Mouse (Mus musculus): ENCODE measurements at regions not wholly inside any gene's neighbourhood (a gene's known extent, or its start where the extent isn't known, plus 50 kb on each side); places are given as distances from the start of the nearest gene placed in this dataset.

DNA sequence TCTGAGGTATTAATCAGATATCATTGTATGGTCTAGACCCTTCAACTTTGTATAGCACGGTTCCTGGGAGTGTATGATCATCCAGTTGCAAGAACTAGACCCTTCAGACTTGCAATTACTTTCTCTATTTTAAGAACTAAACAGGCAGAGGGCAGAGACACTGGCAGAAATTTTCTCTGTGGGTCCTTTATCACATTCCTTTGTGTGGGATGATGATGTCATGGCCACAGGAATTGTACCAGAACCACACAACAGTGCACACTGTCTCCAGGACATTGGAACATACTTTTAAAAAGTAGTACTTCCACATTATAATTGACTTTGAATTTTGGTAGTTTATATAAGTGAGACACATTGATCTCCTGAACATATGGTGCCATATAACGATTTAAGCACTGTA lies 674.2 kb downstream of the Rfpl4b start:
- DNase-seq (ENCODE audit: low spot score in 2 of 2) = no peak

DNA sequence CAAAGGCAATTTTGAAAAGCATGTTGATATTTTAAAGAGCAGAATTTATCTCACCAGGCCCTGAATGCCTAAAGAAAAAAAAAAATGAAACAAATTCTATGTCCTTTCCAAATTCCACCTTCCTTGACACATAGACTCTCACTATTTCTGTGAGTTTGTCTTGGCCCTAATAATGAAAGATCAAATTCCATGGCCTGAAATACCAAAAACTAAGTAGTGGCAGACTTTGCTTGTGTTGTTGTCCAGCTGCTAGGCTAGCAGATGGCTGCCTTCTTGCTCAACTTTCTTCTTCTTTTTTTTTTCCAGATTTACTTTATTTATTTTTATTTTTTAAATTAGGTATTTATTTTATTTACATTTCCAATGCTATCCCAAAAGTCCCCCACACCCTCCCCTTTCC lies 682.4 kb downstream of the Rfpl4b start:
- DNase-seq (ENCODE audit: low spot score in 2 of 2) = no peak

DNA sequence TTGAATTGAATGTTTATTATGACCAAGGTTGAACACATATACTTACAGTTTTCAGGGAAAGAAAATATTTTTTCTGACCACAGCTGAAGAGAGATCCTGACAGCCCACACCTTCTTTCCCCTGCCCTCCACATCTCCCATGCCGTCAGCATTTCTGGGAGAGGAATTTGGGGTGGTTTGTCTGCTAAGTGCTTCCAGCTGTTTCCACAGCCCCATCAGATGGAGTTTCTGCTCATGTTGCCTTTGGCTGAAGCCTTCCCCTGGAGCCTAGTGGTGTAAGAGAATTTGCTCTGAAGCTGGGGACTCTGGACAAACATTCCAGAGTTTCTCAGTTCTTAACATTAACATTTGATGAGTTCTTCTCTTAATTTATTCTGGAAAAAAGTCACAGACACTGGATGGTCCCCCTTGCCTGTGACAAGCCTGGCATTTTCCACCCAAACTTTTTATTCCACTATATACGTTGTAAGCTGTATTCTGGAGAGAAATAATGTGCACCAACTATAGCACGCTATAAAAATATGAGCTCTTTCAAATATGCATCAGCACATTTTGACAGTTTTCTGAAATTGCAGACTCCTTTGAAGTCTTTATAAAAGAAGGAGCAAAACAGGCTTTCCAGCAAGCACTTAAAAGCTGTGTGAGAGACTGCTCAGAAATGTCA lies 699.5 kb downstream of the Rfpl4b start:
- DNase-seq (ENCODE audit: low spot score in 2 of 2) = no peak

DNA sequence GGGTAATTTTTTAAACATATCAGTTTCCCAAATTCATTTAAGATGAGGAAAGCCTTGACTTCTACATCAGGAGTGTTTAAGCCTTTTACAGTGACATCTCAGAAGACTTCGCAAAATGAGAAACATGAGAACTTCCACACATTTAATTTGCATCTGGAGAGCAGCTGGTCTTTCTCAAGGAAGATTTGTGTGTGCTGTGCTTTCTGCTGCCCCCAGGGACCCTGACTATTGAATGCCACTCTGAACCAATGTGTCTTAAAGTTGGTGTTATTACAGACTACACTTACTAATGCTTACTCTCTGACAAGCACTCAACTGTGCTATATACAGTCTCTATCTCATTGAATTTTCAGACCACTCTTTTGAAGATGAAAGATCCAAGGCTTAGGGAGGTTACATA lies 703.0 kb downstream of the Rfpl4b start:
- no peak for DNase-seq (ENCODE audit: low spot score in 2 of 2)

DNA sequence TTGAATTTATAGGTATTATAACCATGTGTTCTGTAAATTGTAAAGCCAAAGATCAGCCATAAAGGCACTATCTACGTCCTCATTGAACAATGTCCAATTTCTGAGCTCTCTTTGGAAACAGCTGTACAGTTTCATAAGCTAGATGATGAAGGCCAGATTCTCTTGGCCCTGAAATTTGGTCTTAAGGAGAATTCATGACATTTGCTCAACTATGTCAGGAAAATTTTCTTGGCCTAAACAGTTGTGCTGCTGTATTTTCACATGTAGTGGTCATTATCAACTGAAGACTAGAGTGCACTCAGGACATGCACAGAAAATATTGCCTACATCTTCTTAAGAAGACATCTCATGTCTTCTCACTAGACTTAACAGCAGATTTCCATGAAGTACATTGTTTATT lies 705.1 kb downstream of the Rfpl4b start:
- DNase-seq (ENCODE audit: low spot score in 2 of 2) = no peak

DNA sequence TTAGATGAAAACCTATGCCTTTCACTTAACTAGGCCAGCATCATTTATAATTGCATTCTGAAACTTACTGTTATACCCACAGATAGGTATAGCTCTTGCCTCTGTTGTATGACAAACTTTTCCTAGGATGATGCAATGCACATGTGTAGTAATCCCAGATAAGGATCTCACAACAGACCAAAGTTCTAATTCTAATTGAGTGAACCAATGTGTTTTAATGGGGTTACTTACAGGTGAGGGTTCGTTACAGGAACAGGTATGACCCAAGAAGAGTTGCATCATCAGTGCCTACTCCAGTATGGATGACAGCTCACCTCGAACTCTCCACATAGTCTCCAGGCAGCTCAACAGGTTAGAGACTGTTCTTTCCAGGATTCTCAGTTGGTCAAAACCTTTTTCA lies 707.4 kb downstream of the Rfpl4b start:
- no peak for DNase-seq (ENCODE audit: low spot score in 2 of 2)

DNA sequence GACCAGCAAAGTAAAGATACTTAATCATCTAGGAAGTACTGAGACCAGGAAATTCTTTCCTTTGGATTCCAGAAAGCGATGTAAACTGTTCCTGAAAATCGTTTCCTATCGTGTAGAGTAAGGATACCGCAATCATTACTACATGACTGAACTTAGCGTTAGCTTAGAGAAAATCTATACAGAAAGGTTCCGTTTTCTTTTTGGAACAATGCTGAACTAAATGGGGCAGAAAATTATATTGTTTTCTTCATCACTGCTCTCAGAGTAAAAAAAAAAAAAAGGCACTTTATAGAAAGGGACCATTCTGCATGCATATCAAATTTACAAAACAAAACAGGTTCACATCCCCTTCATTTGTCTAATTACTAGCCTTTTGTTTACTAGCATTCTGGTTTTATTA lies 713.0 kb downstream of the Rfpl4b start:
- no peak for DNase-seq (ENCODE audit: low spot score in 2 of 2)

DNA sequence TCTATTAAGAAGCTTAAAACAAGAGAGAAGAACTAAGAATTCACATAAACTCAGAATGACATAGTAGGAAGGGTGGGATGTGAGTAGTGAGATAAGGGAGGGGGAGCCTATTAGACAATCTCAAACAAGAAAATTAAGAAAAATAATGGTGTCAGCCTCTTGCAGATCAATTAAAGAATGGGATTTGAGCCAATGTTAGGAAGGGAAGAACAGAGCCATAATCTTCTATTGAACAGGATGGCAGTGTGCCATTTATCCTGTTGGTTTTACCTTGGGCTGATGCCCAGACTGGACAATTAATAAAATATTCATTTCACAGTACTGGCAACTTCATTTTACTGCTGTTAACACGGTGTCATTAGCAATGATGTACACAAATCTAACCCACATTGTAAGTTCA lies 718.0 kb downstream of the Rfpl4b start:
- DNase-seq (ENCODE audit: low spot score in 2 of 2) = no peak

DNA sequence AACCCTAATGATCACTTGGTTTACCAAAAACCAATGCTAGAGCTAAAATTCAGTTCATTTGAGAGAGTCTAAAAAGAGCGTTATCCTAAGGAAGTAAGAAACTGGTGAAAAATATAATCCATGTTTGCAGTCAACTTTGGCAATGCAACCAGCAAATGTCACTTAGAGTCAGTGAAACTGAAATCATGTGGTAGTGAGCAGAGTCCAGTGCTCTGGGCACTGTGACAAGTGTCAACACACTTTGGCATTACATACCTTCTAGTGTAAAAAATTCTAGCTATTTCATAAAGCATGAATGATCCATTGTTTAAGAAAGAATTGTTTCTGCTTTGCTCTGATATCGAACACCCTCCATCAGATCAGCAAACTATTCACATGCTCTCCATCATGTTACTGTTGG lies 743.1 kb downstream of the Rfpl4b start:
- no peak for DNase-seq (ENCODE audit: low spot score in 2 of 2)

DNA sequence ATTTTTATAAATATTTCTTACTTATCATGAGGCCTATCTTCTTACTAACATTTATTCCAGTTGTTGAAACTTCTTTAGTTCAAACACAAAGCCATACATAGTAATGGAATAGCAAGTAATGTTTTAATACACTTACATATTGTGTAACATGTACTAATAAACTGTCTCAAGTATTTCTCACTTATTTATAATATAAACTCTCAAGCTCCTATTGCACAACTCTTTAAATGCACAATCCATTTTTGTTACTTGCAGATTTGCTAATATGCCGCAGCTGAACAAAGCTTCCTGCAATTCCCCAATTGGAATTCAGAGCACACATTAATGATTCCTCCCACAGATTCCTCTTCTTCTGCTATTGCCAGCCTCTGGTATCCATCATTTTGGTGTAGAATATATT lies 749.2 kb downstream of the Rfpl4b start:
- DNase-seq (ENCODE audit: low spot score in 2 of 2) = no peak

DNA sequence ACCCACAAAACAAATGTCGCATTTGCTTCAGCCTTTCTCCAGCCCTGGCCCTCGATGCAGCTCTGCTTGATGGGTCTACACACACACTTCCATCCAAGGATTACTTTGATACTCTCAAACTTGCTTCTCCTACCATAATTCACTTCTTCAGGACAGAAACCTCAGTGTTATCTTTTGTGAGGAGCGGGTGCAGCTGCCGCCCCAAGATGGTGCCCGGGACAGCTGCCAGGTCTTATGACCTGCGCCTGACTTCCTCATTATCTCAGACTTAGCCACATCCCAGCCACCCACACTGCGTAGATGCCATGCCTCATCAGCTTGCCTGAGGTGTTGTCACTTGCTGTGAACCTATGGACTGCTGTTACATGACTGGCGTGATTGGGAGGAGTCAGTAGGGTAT lies 762.5 kb downstream of the Rfpl4b start:
- DNase-seq (ENCODE audit: low spot score in 2 of 2) = no peak

DNA sequence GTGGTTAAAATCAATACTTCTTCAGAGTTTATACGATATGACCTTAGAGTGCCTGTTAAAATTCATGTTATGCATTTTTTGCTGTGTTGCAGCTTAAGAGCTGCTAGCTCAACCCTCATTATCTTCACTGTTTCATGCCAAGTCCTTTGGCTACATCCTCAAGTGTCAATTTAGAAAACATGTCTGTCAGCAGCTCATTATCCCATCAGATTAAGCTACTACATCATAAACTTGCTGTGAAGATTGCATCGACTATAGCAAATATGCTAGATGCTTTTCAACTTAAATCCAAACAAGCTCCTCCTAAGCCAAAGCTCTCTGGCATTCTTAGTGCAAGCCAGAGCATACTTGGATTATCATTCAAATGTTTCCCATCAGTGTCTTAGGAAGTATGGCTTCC lies 811.1 kb downstream of the Rfpl4b start:
- DNase-seq (ENCODE audit: low spot score in 2 of 2) = no peak

DNA sequence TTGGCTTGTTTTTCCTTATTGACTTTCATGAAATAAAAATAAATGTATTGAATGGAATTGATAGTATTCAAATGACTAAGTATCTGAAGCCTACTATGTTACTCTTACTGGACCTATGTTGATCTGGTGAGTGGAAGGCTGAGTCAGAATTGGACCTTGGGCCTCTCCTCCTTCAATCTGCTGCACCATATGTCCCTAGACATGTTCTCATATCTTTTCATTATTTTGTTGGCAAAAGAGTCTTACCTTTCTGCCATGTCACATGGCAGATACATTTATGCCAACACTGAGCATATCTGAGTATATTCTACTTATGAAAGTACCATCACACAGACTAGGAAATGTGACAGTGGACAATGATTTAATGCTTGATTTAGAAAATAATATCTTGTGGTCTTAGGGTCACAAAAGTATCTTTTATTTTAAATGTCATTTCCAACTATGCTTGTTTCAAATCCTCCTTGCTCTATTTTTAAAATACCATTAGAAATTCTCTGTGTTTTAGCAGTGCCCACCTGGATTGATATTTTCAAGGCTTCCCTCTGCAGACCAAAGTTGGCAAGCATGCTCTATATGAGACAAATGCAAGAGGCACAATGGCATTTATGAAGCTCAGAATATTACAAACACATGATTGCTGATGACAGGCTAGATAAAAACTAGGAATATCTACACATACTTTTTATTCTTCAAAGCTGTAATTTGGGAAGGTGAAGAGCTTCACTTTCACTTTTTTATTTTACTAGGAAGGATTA lies 825.7 kb downstream of the Rfpl4b start:
- DNase-seq (ENCODE audit: low spot score in 2 of 2) = no peak

DNA sequence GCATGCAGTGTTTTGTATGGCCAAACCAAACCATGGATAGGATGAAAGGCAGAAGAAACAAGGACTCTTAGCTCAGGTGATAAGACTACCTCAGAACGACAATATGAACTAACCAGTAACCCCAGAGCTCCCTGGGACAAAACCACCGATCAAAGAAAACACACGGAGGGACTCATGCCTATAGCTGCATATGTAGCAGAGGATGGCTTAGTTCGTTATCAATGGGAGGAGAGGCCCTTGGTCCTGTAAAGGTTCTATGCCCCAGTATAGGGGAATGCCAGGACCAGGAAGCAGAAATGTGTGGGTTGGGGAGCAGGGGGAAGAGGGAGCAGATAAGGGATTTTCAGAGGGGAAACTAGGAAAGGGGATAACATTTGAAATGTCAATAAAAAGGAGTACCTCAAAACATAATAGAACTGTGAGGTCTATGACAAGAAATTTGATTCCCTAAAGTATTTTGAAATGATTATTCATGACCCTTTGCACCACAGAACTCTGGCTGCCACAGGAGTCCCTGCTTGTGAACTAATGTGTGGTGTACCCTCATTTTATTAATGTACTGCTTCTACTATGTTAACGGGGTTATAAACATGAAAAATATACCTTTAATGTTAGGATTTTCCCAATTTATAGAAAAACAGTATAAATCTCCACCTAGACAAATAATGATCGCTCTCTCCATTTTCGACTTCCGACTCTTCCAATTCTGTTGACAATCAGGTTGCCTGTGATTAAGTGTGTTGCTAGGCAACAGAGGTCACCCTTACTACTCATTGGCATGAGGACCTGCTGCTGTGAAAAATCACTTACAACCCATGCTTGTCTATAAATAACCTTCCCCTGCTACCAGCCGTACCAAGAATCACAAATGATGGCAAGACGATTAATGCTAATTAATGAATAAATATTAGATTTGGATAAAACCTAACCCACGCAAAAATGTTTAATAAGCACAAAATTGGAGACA lies 833.0 kb downstream of the Rfpl4b start:
- DNase-seq (ENCODE audit: low spot score in 2 of 2) = no peak

DNA sequence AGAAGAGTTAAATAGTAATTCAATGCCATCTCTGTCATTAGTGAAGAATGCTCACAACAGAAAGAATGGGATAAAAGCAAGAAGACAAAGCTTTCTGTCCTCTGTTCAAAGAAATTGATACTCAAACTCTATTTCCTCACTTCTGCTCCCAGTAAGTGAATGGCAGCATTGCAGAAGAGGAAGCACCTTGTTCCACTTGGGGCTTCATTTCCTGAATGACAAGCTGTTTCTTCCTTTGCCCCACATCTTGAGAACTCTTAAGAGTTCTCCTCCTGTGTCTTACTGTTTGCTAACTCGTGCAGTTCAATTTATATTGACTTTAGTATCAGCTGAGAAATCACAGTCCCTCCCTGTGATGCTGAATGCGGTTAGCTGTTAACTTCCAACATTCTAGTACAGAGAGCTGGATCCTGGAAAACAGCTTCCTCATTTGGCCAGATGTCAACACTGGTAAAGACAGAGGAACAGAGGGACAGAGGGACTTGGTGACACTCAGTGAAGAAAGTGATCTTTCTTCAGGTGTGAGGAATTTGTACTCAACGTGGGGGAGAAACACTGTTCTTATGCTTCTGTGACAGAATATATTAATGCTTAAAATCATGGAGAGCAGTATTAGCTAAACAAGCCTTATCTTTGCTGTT lies 840.3 kb upstream of the Marcks start:
- no peak for DNase-seq (ENCODE audit: low spot score in 2 of 2)

DNA sequence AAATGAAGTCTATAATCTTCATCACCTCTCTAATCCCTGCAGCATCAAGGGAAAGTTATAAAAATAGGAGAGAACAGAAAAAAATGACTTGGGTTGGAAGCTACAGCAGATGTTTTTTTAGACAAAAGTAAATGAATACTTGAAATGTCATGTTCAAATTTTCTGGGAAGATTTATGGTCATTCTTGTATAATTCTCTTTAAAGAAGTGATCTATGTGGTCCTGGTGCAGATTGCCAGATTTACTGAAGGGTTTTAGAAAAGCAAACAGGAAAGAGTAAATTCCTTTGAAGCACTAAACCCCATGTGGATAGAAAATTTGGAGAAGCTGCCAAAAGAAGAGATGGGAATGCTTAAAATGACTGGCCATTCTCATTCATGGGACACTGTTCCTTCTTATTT lies 821.3 kb upstream of the Marcks start:
- no peak for DNase-seq (ENCODE audit: low spot score in 2 of 2)

DNA sequence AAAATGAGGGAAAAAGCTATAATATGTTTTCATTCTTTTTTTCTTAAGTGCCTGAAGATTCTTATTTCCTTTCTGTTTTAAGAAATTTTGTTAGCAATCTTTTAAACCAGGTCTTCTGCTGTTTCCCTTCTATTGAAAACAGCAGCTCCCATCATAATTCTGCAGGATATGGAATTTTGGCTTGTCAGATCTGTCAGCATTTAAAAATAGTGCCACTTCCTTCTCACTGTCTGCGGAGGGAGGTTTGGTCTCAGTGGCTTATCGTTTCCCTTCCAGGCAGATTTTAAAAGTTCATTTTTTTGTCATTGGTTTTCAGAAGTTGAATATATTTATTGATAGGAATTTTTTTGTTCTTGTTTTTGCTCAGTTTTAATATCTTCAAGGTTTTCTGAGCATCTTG lies 776.1 kb upstream of the Marcks start:
- no peak for DNase-seq (ENCODE audit: low spot score in 2 of 2)

DNA sequence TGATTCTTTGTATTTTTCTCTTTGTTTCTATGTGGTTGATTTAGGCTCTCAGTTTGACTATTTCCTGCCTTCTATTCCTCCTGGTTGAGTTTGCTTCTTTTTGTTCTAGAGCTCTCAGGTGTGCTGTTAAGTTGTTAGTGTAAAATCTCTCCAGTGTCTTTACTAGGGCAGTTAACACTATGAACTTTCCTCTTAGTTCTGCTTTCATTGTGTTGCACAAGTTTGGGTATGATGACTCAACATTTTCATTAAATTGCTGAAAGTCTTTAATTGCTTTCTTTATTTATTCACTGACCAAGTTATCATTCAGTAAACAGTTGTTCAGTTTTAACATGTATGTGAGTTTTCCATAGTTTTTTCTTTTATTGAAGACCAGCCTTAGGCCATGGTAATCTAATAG lies 772.9 kb upstream of the Marcks start:
- no peak for DNase-seq (ENCODE audit: low spot score in 2 of 2)

DNA sequence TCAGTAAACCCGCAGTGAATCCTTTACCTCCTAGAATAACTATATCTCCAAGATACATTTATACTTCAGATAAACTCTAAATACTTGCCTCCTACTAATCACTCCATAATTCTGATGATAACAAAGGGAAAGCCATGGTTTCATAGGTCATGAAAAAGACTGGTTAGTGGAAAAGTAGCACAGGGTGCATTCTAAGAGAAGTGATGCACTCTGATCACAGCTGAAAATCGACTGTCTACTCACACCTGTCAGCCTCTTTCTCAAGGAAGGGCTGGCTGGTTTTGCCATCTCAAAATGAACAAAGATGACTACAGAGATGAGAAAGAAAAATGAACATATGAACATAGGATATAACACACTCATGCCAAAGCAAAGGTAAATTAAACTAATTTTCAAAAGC lies 769.6 kb upstream of the Marcks start:
- no peak for DNase-seq (ENCODE audit: low spot score in 2 of 2)

DNA sequence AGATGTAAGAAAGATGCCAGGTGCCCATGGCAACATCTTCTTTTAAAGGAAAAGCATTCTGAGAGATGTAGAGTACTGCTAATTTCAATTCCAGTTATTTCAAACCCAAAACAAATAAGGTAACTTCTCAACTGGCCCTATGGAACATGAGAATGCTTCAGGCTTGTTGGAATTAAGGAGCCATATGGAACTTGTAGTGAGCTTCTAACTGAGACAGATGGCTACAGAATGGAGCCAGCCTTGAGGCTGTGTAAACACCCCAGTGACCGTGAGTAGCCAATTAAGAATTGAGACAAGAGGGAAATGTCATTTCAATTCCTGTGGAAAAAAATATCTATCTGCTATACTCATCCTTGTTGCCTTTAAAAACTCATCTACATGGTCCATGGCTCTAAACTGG lies 769.0 kb upstream of the Marcks start:
- DNase-seq (ENCODE audit: low spot score in 2 of 2) = peak; percentile 1 to 39

DNA sequence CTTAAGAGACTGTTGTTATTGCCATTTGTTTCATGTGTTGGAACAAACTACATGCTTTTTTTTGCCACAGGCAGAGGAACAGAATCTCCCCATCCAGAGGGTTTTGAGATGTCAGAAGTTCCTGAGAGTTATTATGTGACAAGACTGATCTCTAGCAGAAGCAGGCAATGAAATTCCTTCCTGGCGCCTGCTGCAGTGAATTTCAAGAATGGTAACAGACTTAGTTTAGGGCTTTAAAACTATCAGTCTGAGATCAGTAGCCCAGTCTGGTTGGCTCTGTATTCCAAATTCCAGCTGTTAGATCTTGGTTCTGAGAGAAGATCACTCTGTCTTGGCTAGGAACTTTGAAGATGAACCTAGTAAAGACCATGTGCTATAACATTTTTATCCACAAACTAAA lies 749.2 kb upstream of the Marcks start:
- no peak for DNase-seq (ENCODE audit: low spot score in 2 of 2)

DNA sequence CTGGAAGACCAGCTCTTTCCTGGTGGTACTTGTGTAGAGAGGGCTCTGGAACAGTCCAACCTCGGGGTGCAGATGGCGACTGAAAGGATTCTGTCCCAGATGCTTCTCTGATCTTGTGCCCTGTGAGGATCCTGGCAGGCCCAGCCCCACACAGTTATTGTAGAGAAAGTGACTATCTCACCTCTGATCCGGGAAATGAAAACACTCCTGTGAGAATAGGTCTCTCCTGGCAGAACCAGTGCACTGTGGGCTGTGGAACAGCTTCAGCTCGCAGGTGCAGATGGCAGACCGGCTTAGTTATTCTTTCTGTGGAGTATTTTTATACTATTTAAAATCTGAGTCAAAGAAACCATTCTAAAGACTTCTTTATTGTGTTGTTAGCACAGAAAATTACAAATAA lies 742.1 kb upstream of the Marcks start:
- no peak for DNase-seq (ENCODE audit: low spot score in 2 of 2)
